Mouse (Mus musculus): ENCODE results near the gene March10.
A peak's percentile ranks its signal among the peaks of the same experiment; 100 is the strongest.

Gene March10

DNA sequence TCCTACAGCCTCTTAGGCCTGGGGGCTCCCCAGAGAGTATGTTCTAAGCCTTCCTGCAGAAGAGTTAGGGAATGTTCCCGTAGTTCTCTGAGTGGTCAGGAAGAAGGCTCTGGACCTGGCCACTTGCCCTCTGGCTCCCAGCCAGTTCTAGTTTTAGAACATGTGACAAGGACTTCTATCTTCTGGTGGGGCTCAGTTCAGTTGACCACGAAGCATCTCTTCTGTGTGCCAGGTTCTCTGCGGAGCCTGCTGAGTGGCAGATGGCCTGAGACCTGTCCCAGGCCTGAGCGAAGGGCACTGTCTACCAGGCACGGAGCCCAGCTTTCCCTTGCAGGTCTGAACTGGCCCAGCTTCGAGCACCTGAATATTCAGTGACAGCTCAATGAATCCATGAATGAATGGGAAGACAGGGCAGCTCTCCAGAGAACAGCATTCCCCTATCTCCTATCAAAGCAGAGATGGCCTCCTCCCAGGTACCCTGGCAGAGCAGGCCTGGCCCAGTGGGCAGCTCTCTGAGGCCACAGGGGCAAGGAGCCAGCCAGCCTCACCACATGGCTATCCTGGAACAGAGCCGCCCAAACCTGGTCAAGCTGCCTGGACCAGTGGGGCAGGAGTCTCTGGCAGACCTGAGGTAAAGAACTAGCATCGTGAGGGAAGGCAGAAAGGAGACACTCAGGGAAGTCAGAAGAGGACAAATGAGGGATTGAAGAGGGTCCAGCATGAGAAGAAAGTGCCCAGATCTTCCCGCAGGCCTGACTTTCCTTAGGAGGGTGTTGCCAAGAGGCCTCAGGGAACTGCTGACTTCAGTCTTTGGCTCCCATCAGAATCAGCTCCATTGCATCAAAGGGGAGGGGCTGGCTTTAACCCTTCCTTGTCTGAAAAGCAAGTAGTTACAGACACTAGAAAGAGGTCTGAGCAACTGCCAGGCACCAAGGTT, 103.3 kb downstream of the March10 start:
- DNase-seq (ENCODE audit: low spot score in 2 of 2), result peak; percentile 67 to 76

DNA sequence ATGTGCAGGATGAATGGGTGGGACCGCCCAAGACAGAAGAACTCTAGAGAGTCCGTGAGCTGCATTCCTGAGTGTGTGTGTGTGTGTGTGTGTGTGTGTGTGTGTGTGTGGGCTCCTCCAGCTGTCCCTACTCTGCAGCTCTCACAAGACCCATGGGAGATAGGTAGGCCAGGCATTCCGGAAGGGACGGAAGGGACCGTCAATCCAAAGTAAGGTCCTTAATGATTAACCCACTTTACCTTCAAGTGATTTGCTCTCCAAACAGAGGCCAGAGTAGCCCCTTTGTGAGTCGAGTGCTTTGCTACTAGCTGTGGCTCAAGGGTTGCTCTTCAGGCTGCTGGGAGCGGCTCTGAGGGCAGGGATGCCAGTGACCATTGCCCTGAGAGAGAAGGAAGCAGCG, 104.4 kb downstream of the March10 start:
- no peak for DNase-seq (ENCODE audit: low spot score in 2 of 2)

DNA sequence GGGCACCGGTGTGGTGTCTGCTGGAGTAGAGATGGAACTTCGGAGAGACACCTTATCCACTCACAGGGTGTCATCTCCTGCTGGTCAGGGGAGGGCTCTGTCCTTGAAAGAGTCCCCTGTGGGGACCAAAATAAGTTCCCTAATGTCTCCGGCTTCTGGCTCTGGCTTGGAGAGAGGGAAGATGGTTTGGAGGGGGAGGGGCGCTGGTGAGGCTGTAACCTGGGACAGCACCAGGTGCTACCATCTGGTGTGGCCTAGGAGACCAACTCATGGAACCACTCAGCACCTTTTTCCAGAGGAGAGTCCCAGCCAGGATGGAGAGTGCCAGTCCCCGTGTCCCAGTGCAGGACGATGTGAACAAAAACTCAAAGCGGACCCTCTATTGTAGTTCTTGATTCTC, 105.9 kb downstream of the March10 start:
- DNase-seq (ENCODE audit: low spot score in 2 of 2), result no peak

DNA sequence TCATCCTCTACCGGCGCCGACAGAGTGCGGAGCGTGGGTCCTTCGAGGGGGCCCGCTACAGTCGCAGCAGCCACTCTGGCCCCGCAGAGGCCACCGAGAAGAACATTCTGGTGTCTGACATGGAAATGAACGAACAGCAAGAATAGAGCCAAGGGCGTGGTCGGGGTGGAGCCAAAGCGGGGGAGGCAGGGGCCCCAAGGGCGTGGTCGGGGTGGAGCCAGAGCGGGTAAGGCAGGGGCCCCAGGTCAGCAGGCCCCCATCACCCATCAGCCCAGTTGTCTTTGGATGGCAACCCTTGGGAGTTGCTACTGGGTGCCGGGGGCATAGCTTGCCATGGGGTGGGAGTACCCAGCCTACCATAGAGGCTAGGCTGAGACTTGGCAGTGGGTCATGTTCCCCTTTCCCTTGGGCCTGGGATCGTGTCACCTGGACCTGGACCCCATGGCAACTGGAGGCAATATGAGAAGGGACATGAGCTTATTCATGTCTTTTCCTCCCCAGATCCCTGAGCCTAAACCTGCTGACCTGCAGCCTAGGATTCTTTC, 106.7 kb downstream of the March10 start:
- DNase-seq (ENCODE audit: low spot score in 2 of 2), result no peak

DNA sequence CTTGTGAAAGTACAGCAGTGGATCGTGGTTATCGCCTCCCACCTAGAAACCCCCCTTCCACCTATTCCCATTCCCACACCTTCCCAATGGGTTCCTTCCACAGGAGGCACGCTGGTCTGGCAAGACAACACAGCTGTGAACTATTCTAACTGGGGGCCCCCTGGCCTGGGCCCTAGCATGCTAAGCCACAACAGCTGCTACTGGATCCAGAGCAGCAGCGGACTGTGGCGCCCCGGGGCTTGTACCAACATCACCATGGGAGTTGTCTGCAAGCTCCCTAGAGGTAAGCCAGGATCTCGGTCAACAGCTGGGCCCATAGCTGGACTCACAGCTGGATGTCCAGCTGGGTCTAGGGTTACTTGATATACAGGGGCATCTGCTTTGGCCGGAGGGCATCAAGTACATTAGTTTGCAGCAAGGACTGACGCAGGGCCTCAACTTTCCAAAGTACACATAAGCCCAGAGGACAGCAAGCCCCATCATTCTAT, 108.0 kb downstream of the March10 start:
- DNase-seq (ENCODE audit: low spot score in 2 of 2), result no peak

DNA sequence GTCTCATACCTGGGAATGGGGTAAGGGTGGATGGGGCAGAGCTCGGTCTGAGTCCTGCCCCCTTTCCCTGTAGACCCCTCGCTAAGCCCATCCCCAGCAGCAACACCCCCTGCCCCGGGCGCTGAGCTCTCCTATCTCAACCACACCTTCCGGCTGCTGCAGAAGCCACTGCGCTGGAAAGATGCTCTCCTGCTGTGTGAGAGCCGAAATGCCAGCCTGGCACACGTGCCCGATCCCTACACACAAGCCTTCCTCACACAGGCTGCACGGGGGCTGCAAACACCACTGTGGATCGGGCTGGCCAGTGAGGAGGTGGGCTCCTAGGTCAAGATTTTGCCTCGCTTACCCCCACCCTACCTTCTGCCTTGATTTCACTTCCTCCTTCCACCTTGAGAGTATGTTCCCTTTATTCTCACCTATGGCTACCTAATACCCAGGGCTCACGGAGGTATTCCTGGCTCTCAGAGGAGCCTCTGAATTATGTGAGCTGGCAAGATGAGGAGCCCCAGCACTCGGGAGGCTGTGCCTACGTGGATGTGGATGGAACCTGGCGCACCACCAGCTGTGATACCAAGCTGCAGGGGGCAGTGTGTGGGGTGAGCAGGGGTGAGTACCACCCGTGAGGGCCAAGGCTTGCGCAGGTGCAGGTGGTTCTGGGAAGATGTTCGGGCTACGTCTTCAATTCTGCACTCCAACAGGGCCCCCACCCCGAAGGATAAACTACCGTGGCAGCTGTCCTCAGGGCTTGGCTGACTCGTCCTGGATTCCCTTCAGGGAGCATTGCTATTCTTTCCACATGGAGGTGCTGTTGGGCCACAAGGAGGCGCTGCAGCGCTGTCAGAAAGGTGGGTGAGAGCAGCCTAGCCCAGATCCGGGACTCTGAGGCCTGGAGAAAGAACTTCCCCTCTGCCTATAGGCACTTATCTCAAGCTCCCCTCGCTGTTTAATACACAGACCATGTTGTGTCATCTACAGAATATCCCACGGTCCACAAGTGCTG, 109.1 kb downstream of the March10 start:
- peak; percentile 89 to 95 for DNase-seq (ENCODE audit: low spot score in 2 of 2)

DNA sequence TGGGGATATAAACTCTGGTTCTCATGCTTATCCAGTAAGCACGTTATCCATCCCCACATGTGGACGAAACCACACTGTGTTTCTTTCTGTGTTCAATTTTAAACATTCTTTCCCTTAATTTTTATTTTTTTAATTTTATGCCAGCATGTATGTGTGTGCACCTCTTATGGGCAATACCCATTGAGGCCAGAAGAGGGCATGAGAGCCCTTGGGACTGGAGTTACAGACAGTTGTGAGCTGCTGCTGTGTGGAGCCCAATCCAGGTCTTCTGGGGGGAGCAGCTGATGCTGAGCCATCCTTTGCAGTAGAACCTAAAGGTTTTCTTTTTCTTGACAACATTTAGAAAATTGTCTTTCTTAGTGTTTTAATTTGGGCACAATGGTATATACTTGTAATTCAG, 111.3 kb downstream of the March10 start:
- DNase-seq (ENCODE audit: low spot score in 2 of 2), result no peak

DNA sequence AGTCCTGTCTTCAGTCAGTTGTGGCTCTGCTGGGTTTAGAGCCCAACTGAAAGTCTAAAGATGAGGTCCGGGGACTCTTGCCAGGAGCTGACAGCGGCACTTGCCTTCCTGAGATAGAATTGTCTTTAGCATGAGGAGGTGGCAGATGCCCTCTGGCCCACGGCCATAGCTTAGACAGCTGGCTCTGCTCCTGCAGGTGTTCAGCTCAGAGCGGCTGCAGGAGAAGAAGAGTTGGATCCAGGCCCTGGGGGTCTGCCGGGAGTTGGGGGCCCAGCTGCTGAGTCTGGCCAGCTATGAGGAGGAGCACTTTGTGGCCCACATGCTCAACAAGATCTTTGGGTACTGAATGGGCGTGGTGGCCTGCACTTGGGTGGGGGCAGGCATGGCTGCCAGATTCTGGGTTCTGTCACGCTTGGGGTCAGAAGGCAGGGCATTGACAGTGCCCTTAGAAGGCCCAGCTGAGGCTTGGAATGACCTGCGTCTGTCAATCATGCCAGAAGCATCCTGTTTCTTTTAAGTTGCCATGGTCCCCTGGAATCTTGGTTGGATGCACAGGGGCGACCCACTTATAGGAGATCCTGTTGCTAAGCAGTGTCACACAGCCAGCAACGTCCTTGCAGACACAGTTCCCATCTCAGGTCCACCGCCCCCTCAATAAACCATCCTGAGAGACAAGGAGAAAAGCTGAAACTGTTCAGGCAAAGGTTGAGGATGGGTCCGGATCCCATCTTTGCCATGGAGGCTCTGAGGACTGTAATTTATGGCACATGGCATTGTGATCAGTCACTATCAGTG, 117.7 kb downstream of the March10 start:
- DNase-seq (ENCODE audit: low spot score in 2 of 2), result peak in 1 of 2 experiments; percentile 69

DNA sequence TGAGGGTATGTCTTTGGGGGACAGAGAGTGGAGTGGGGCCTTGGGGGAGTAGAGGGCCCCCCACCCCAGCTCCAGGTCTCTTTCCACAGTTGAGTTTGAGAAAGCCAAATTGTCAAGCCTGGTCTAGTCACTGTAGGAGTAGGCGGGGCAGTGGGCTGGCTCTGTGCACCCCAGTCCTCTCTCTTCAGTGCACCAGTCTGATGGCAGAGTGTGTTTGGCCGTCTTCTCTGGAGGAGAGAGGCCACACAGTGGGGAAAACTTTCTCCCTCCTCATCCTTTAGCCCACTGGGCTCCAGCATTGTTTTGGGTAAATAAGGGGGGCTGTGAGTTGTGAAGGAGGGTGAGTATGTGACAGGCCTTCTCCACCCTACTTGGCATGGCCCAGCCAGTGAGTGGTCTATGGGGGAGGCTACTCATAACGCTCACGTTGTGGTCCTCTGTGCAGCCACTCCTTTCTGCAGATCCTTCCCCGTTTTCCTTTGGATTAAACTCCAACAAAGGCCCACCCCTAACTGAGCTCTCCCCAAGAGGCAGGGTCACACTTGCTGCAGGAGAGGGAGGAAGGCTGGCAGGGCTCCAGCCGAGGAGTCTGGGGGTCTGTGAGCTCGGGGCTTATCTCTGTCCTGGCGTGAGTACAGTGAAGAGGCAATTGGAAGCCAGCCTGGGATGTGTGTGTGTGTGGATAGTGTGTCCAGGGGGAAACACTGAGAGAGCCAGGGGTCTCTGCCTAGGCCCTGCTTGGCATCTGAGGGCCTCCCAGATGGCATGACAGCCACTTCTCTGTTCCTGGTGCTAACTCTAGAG, 122.5 kb downstream of the March10 start:
- no peak for DNase-seq (ENCODE audit: low spot score in 2 of 2)

DNA sequence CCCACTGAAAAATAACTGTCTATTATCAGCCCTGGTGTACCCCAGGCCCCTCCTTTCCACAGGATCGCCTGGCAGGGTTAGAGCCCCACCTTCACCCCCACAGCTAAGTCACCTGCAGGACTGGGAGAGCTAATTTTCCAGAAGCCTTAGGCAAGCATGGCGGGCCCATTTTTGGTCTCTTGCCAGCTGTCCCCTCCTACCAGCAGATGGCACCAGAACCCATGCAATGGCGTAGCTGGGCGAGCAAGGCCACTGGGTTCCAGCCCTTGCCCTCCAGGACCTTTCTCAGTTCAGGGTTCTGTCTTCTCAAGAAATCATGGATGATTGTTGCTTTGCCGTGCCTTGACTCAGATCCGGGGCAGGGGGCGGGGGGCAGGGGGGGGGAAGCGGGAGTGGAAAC, 124.1 kb downstream of the March10 start:
- peak; percentile 71 to 77 for DNase-seq (ENCODE audit: low spot score in 2 of 2)

DNA sequence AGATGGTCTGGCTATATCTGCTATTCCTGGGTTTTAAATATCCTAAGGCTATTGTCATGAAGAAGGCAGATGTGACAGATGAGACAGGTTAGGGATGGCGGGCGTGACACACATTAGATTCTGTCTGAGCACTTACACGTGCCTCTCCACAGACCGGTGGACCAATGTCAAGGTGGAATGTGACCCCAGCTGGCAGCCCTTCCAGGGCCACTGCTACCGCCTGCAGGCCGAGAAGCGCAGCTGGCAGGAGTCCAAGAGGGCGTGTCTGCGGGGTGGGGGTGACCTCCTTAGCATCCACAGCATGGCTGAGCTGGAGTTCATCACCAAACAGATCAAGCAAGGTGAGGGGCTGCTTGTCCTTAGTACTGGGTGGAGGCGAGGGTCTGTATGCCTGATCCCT, 124.8 kb downstream of the March10 start:
- no peak for DNase-seq (ENCODE audit: low spot score in 2 of 2)

DNA sequence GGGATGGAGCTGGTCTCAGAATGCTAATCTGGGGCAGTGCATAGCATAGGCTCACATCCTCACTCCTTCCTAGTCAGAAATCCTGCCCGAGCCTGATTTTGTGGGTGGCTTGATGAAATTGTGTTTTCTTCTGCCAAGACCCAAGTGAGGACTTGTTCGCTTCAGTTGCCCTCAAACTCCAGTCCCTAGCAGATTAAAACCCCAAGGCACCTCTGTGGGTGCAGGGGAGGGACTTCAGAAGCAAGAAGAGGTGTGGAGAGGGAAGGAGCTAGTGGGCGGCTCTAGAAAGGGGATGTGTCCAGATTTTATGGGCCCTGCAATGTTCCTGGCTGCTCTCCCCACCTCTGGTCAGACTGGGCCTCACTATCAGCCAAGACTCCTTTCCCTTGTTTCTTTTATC, 125.4 kb downstream of the March10 start:
- DNase-seq (ENCODE audit: low spot score in 2 of 2), result no peak

DNA sequence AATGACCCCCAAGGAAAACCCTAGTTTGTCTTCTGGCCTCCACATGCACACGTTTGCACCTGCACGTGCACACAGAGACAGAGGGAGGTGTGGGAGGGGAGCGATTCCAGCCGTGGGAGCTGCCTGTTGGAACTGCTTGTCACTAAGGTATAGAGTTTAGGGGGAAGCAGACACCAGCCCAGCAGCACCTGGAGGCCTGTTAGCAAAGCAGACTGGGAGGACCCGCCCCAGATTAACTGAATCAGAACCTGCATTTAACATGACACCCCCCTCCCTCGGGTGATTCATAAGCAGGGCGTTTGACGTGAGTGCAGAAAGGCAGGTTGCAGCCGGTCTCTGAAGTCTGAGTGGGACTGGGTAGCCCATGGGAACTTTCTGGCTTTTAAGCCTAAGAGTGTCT, 126.6 kb downstream of the March10 start:
- no peak for DNase-seq (ENCODE audit: low spot score in 2 of 2)

DNA sequence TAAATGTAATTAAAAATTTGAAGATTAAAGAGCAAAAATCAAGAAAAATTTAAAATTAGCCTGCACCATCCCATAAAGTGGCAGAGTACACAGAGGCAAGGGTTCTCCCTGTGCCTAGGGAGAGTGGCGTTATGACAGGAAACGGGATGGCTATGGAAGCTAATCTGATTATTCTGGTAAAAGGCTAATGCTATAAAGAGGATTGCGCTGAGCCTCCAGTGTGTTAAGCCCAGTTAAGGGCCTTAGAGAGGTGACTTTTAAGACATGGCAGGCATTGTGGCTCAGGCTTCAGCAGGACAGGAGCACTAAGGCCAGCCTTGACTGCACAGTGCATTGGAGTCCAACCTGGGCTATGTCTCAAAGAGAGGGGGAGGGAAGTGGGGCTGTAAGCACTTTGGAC, 129.4 kb downstream of the March10 start:
- DNase-seq (ENCODE audit: low spot score in 2 of 2), result no peak

DNA sequence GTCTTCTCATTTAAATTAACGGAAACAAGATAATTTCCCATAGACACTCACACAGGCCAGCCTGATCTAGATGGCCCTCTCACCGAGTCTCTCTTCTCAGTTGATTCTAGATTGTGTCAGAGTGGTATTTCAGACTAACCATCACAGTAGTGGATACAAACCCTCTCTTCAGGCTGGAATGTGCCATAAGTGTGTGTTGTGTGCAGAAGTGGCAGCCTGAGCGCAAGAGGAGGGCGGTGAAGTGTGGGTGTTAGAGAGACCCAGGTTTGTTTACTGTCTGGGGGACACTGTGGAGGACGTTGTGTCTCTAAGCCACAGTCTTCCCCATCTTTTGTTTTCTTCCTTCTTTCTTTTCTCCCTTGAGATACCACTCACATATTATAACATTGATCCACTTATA, 133.0 kb downstream of the March10 start:
- no peak for DNase-seq (ENCODE audit: low spot score in 2 of 2)

DNA sequence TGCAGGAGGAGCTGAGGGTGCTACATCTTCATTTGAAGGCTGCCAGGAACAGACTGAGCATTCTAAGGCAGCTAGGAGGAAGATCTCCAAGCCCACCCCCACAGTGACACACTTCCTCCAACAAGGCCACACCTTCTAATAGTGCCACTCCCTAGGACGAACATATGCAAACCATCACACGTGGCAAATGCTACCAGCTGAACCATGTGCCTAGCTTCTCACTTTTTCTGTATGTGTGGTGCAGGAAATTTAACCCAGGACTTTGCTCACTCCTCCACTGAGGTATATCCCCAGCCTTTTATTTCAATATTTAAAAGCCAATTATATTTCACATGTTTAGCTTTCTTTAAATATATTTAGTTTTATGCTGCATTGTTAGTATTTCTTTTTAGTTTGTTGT, 135.4 kb downstream of the March10 start:
- DNase-seq (ENCODE audit: low spot score in 2 of 2), result no peak

DNA sequence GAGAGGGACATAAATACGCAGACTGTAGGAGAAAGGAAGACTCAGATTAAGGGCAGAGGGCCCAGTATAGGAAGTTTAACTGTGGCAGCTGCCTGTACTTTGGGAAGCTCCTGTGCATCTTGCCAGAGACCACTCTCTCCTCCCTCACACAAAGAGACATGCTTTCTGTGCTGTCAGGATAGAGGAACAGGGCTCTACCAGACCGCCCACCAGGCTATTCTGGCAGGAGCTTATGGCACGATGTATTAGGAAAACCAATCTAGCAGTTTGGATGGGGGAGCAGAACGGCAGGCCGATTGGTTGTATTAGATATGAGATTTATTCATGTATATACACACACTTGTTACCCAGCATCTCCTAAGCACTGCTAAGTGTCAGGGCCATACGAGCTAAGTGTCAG, 138.8 kb downstream of the March10 start:
- no peak for DNase-seq (ENCODE audit: low spot score in 2 of 2)

DNA sequence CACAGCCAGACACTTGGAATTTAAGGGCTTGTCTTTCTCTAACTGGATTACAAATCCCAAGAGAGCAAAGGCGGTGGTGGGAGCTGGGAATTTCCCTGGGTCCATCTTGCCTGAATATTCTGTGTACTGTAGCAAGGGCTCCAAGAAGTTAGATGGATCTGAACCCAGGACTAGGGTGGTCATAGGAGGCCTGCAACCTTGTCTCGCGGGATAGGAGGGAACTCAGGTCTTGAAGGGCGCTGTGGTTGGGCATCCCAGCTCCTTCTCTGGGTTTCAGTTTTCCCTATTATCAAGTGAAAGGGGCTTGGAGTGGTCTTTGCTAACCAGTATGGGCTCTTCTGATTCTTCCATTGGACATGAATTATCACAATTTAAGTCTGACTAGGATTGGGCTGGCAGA, 140.4 kb downstream of the March10 start:
- no peak for DNase-seq (ENCODE audit: low spot score in 2 of 2)

DNA sequence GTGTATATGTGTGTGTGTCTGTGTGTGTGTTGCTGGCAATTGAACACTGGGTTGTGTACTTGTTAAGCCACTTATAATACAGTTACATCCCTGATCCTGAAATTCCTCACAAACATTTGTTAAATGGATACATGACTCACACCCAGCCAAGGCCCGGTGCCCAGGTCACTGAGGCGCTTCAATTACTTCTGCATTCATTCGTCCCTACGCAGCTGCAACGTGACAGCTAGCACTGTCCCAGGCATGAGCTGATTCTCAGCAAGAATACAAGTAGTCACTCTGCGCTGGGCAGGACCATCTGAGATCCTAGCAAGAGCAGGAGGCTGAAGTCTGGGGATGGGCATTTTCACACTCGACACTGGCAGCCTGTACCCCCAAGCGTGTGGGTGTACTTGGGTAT, 141.2 kb downstream of the March10 start:
- DNase-seq (ENCODE audit: low spot score in 2 of 2), result no peak

DNA sequence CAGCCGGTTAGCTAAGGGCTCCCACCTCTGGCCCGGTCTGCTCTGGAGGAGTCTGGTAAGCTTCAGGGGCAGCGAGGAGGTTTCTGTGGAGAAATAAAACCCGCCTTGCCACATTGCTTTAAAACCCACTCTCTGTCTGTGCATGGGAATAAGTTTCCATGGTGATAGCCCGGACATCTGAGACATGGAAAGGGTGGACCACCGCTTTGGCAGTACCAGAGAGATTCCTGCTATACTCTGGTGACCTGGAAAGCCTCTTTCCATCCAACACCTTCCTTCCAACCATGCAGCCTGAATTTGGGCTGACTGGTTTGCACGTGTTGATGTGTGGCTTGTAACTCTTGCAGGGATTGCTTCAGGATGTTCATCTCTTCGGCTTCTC, 142.9 kb downstream of the March10 start:
- DNase-seq (ENCODE audit: low spot score in 2 of 2), result no peak

Data from right cerebral cortex, postnatal 10 days (tissue).